Mouse (Mus musculus): ENCODE measurements around the gene Ngdn.
"Not testable (repeated sequence)": the region's sequence is repeated elsewhere in the genome, so short reads cannot be mapped to it uniquely, and the experiment has no call there.

Ngdn gene

DNA sequence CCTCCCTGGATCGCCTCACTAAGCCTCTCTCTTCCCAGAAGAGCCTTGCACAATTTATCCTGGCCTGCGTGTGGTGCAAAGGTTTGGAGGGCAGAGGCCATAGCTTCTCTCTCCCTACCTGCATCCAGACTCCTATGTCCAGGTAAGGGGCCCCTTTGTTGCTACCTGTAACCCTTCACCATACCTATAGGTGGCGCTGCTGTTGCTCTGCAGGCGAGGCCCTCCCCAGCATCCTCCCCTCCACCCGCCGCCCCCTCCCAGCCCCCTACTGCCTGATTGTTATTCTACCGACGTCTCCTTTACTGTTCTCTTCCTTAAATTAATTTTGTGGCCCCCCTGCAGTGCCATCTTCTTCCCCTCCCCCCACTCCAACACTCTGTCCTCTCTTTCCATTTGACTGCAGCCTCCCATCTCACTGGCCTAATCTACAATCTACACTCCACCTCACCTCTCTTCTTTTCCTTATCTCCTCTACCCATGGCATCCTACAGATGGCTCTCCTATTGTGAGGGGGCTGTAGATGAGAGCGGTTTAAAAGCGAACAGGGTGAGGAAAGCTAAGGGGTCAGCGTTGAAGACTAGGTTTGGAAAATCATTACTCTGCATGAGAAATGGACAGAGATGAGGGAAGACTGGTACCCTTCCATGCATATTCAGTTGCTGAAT lies 13.9 kb downstream of the Ngdn start:
- no peak for DNase-seq (ENCODE audit: low spot score)

GRCm38 (mm10) chr14:55032695-55033225 lies 17.5 kb downstream of the Ngdn start:
- DNase-seq (ENCODE audit: low spot score) = no peak

DNA sequence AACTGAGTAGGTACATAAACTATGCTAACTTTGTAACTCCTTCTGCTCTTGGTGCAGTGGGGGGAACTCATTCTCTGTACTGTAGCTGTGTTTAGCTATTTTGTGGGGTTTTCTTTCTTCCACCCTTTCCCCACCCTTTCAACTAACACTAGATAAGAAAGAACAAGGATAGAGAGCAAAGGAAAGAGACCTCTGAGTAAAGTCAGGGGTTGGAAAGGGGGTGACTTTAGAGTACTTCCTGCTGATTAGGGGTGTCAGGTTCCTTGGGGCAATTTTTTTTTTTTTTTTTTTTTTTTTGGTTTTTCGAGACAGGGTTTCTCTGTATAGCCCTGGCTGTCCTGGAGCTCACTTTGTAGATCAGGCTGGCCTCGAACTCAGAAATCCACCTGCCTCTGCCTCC lies 28.4 kb downstream of the Ngdn start:
- not testable (repeated sequence) for DNase-seq (ENCODE audit: low spot score)

DNA sequence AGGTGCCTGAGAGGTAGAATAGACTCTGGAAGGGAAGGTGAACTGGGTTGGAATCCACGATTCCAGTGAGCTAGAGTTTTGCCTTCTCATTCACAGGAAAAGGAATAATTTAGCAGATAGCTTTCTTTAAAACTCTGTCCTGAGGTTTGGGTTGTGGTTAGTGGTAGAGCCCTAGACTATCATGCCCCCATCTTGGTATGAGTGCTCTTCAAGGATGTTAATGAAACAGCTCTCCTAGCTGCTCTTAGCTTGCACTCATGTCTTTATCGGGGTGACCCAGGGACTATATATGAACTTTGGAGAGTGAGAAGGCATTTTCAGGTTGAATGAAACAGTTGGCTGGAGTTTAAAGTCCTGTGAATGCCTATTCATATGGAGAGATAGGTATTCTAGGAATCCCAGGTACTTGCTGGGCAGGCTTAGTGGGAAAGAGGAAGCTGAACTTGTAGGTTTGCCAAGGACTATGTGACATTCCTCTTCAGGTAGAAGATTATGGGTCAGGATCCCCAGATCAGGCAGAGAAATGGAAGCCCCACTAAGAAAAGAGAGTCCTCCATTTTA lies 32.8 kb downstream of the Ngdn start:
- no peak for DNase-seq (ENCODE audit: low spot score)

DNA sequence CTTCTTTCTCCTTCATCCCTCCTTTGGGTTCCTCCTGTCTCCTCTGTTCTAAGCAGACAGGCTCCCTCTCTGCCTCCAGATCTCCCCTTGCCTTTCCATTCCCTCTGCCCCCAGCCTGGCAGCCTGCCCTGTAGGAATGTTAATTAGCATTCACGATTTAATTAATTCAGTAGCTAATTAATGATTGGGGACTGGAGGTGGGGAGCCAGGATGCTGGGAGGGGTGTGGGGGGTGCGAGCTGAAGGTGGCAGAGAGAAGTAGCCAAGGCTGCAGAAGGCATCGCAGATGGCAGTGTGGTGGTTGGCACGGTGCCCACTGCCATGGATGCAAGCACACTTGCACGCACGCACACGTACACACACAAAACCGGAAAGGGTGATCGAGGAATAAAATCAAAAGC lies 37.2 kb downstream of the Ngdn start:
- DNase-seq (ENCODE audit: low spot score) = no peak

GRCm38 (mm10) chr14:55053050-55053449 lies 37.8 kb downstream of the Ngdn start:
- no peak for DNase-seq (ENCODE audit: low spot score)

DNA sequence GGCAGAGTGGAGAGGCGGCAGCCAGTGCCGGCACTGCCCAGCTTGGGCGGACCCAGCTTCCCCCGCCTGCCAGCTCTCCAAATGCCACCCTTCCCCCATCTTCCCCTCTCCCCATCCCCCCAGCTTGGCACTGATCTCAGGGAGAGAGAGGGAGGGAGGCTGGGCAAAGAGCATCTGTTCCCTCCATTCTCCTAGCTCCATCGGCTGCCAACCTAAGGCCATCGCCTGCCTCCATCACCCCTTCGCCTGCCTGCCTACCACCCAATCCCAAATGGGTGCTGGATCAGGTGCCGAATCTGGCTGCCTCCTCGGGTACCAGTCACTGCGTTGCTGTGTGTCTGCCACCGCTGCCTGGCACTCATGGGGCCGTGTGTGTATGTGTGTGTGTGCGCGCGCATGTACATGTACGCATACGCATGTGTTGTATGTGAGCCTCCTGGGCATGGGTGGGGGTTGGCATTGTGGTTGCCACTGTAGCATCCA lies 38.5 kb downstream of the Ngdn start:
- no peak for DNase-seq (ENCODE audit: low spot score)

DNA sequence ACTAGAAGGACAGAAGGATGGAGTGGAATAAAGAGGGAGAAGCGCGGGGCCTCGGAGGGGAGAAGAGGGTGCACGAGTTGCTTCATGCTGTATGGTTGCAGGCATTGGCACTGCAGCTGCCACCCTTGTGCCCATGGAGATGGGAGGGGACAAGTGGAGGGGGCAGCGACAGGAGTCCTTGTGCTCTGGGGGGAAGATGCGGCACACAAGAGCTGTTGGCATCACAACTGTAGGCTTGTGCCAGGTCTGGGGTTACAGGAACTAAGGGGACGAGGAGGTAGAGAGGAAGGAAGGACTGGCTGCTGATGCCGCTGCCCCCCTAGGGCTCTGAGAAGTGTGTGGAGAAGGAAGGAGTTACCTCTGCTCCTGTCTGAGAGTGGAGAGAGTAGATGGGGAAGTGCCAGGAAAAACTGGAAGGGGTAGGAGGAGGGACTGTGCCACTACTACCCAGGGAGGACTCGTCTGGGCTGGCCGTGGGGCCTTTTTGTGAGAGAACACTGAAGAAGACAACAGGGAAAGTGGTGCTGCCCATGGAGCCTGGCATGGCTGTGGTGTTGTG lies 39.0 kb downstream of the Ngdn start:
- no peak for DNase-seq (ENCODE audit: low spot score)

DNA sequence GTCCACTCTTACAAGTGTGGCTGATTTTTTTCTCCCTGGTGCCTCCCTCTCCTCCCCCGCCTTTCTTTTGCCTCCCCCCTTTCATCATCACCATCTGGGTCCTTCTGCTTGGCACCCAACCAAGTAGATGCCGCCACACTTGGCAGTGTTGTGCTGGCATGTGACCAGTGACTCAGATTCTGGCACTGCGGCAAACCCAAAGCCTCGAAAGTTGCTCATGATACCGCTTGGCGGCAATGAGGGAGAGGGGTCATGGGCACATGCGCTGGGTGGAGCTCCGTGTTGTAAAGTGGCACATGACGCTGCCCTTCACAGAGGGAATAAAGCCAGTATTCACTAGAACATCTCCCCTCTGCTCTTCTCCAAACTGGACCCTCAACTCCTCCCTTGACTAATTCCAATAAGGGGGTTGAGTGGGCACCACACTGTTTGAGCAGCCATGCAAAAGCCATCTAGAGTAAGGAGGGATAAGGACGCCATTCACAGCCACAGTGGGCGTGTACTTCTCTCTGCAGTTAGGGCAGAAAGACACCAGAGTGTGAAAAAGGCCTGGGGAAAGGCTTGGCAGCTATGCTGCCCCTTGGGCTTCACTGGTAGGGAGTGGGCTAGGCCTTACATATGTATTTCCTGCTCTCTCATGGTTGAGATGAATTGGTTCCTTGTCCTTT lies 40.0 kb downstream of the Ngdn start:
- DNase-seq (ENCODE audit: low spot score) = no peak

DNA sequence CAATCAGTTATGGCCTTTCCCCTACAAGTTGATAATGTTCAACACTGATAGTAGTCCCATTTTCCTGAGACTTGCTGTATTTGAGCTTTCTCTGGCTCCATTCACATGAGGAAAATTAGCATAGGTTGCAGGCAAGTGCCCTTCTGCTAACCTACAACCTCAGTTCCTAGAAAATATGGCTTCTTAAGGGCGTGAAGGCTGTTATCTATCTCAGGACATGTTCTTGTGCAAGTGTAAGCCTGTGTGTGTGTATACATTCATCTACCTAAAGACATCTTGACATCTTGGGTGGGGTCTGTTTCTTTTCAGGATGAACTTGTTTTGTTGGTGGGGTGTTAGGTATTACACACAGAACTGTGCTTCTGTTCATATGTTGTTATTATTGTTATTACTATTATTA lies 43.8 kb downstream of the Ngdn start:
- no peak for DNase-seq (ENCODE audit: low spot score)

DNA sequence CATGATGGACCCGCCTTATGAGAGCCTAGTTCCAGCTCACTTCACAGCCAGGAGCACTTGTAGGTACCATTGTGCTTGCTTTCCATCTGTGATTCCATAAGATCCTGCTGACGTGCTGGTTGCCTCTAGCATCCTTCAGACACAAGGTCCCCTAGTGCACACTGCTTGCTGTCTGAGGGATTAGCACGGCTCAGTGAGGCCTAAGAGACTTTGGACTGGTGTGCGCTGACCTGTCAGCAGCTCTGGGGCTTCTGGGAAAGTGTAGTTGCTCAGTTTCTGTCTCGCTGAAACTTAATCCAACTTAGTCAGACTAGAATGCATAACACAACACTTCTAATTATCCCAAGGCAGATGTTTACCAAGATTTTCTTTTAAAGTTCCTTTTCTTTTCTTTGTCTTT lies 44.7 kb downstream of the Ngdn start:
- DNase-seq (ENCODE audit: low spot score) = no peak

GRCm38 (mm10) chr14:55061845-55062244 lies 46.6 kb downstream of the Ngdn start:
- DNase-seq (ENCODE audit: low spot score) = no peak

GRCm38 (mm10) chr14:55062626-55063025 lies 47.4 kb downstream of the Ngdn start:
- DNase-seq (ENCODE audit: low spot score) = no peak

GRCm38 (mm10) chr14:55063117-55063516 lies 47.9 kb downstream of the Ngdn start:
- DNase-seq (ENCODE audit: low spot score) = no peak

DNA sequence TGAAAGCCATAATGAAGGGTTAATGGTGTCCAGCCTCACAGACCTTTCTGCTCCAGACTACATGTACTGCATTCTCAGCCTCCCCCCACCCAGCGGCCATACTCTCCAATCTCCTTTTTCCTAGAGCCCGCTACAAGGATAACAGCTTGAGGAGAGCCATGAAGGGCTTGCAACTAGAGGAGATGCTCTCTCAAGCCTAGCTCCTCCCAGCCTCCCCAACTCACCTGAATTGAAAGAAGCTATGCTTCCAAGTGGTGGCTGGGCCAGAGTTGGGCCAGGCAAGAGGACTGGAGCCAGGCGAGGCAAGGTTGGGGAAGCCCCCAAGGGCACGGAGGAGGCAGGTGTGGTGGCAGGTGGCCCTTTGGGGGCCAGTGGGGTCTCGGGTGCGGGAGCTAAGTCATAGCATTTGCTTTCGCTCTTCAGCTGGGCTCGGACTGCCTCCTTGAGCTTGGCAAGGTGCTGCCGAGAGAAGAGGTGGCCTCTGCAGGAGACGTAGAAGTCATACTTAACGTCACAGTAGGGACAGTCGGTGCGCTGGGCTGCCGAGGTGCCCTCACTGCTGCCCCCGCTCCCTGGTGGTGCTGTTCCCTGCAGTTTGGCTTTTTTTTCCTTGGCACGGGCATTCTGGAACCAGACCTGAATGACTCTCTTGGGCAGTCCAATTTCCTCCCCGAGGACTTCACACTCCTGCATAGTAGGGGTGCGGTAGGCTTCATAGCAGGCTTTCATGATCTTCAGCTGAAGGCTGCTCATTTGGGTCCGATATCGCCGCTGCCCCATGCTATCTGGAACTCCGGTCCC lies 48.5 kb downstream of the Ngdn start:
- DNase-seq (ENCODE audit: low spot score) = no peak

GRCm38 (mm10) chr14:55064481-55065370 lies 49.5 kb downstream of the Ngdn start:
- DNase-seq (ENCODE audit: low spot score) = no peak

DNA sequence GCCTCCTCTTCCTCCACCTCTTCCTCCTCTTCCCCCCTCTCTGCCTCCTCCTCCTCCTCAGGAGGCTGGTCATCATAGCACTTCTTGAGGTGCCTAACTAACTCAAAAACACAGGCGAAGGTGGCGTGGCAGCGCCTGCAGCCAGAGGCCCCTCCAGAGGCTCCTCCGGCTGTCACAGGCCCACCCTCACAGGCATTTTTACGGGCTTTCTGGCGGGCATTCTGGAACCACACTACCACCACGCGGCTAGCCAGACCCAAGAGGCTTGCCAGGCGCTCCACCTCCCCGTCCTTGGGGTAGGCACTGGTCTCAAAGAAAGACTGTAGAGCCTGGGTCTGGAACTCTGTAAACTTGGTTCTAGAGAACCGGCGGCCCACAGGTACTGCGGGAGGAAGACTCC lies 50.1 kb downstream of the Ngdn start:
- no peak for DNase-seq (ENCODE audit: low spot score)

DNA sequence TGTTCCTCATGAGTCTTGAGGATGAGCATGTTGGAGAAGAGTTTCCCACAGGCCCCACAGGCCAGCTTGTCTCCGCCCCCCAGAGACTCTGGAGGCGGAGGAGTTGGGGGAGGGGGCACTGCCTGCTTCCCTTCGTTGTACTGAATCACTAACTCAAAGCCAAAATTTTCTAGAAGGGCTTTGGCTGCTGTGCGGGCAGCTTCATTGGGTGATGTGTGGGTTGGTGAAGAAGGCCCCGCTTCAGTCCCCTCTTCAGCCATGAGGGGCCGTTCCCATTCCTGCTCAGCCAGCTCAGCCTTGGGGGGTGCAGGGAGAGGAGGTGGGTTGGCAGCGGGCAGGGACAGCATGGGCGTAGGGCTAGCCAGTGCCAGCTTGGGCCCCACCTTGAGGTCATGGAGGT lies 50.8 kb downstream of the Ngdn start:
- DNase-seq (ENCODE audit: low spot score) = no peak

DNA sequence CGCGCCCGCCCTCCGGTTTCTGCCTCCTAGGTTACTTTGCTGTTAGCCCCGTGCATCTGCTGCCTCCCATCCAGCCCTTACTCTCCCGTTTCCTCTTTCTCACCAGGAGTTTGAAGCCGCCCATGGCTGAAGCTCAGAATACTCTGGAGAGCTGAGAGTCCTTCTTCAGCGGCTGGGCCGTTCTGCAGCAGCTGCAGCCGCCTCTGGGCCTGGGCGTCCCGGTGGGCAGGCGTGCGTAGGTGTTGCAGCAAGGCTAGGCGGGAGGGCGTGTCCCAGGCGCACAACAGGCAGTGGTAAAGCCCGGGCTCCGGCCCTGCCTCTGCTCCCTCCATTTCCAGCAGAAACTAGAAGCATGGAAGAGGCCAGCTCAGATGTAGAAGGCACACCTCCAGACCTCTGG lies 56.5 kb downstream of the Ngdn start:
- no peak for DNase-seq (ENCODE audit: low spot score)
